Mouse (Mus musculus) lung, postnatal 25 days (tissue): Measurements from ENCODE around the gene Tubb1.

ENCODE experiments used
- DNase-seq: peaks from one replicate; pipeline ENCODE4 v3.0.0; 2022; ENCODE audit warnings: low spot score

Tubb1 gene

GRCm38 (mm10) chr2:174443046-174443445 lies 7.4 kb upstream of the Tubb1 start:
- DNase-seq, result no peak

DNA sequence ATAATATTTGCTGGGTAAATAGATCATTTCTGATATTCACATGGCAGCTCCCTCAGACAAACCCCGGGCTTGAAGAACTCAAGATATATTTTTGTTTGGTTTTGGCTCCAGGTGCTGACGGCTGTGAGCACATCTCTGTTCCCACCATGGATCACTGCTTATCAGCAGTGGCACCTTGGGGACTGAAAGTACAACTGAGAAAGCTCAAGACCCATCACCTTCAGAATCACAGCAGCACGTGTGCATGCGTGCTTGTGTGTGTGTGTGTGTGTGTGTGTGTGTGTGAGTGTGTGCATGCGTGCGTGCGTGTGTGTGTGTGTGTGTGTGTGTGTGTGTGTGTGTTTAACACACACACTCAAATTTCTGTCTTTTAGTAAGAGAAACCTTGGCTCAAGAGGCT lies 6.1 kb upstream of the Tubb1 start:
- no peak for DNase-seq

DNA sequence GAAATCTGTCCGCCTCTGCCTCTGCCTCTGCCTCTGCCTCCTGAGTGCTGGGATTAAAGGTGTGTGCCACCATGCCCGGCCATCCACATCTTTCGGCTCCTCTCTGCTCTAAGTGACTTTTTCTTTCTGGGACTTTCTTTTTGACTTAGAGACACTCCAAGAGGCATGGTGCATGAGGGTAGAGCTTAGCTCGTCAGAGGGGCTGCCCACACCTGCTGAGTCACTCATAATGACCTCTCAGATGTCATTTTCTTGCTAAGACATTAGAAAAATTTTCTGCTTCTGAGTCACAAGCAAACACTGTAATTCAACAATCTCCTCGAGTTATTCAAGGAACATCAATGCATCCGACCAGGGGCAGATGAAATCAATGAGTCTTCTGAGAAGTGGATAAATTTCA lies 5.5 kb upstream of the Tubb1 start:
- no peak for DNase-seq

- DNase-seq, result no peak
Measured at GRCm38 (mm10) chr2:174446492-174446891, 4.0 kb upstream of the Tubb1 start.

- DNase-seq, result no peak
Measured at GRCm38 (mm10) chr2:174446905-174447304, 3.6 kb upstream of the Tubb1 start.

GRCm38 (mm10) chr2:174448405-174448804 lies 2.1 kb upstream of the Tubb1 start:
- no peak for DNase-seq

GRCm38 (mm10) chr2:174453681-174454080 lies 3.2 kb downstream of the Tubb1 start:
- no peak for DNase-seq

DNA sequence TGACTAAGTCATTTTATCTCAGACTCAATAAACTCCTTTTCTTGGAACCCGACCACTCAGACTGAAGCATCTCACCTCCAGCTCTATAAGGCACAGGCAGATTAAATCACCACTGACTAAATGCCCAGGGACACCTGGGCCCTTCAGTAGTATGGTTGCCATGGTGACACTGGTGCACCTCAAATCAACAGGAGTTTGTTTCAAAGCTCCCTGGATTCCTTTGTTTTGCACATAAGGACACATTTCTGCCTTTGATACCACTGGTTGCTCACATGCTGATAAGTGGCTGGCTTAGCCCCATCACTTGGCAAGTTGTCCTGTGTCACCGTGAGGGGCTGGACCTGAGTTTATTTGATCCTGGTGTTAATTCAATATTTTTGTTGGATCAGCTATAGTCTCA lies 8.9 kb downstream of the Tubb1 start:
- DNase-seq, result no peak

DNA sequence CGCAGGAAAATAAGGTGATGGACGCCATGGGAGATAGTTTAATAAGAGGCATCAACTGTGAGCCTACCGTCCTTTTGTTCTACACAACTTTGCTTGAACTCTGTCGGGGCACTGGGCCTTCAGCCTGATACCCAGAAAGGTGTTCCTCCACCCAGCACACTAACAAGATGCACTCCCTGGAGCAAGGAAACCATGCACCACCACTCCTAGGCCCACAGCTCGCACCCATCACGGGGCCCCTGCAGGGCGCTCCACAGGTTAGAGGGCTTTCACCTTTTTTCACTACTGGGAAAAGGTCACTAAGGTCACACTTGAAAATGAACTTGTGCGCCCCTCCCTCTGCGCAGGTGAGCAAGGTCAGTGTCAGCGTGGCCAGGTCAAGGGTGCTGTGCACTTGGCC lies 12.9 kb downstream of the Tubb1 start:
- DNase-seq, result no peak

- DNase-seq, result peak; percentile 98
Measured at GRCm38 (mm10) chr2:174463789-174464523, 13.5 kb downstream of the Tubb1 start, which contains the start of gene Atp5e. Atp5e (minus strand) TSS chr2:174464105.

DNA sequence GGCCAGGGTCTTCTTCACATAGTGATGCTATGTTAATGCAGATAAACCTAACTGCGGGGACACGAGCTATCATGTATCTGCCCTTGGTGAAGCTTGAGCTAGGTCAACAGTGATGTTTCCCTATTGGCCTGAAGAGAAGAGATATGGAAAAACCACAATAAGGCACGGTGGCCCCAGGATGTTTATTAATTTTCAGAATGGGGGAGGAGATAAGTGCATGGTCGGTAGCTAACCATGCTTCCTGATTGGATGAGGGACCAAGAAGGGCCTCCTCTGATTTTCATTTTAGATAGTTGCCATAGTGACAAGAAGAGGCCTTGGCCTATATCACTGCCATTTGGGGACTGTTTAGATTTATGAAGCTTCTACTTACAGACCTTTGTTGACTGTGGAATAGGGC lies 19.8 kb downstream of the Tubb1 start:
- DNase-seq, result no peak

DNA sequence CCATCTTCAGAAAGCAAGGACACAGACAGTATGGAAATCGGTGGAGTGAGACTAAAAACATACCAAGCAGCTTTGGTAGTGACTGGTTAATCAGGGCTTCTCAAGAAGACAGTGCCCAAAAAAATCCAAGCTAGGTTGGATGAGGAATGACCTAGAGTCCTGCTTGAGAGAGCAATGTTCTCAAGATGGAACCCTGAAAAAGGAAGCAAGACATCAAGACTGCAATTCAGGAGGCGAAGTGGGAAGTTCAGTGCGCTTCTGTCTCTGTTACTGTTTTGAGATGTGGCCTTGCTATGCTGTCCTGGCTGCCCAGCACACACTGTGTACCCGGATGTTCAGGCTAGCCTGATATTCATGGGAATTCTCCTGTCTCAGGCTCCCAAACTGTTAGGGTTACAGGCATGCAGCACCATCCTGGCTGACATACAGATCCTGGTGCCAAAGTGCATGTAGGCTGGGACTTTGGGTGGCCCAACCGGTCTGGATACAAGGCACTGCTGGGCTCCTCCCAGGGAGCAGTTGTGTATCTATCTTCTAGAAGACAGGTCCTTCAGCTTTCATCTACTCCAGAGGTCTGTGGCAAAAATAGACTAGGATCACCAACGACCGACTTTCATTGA lies 20.4 kb downstream of the Tubb1 start:
- no peak for DNase-seq

- DNase-seq, result peak; percentile 14
Measured at GRCm38 (mm10) chr2:174472407-174472806, 21.9 kb downstream of the Tubb1 start.

- peak; percentile 99 for DNase-seq
Measured at GRCm38 (mm10) chr2:174472818-174473549, 22.5 kb downstream of the Tubb1 start, which contains the start of gene Prelid3b. Prelid3b (minus strand) TSS chr2:174473081.

- no peak for DNase-seq
Measured at GRCm38 (mm10) chr2:174473550-174473927, 23.0 kb downstream of the Tubb1 start.

DNA sequence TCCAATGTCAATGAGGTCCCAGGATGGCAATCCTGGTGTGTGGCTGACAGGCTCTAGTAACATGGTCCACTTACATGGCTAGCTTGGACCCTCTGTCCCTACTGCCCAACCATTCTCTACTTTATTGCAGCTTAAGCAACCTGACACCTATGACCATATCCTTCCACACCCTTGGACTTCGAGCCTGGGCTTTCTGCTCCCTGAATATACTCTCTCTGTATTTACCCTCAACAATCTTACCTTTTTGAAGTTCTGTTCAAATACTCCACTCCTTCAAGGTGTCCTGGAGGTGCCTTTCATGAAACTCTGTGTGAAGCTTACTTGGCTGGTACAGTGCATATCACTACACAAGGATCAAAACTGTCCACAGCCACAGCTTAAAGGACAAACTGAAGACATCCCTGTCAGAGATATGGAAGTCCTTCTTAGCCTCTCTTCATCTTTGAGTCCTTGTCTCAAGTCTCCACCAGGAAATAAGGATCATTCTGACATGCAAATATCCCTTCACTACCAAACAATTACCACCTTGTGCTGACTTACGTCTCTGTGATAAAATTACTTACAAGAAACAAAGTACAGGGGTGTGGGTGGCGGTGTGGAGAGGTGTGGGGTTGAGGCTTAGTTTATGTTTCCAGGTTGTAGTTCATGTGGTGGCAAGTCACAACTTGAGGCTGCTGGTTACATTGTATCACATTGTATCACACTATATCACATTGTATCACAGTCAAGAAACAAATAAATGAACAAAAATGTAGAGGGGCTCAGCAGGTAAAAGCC lies 27.2 kb downstream of the Tubb1 start:
- DNase-seq, result no peak

GRCm38 (mm10) chr2:174478746-174479145 lies 28.3 kb downstream of the Tubb1 start:
- DNase-seq, result no peak

DNA sequence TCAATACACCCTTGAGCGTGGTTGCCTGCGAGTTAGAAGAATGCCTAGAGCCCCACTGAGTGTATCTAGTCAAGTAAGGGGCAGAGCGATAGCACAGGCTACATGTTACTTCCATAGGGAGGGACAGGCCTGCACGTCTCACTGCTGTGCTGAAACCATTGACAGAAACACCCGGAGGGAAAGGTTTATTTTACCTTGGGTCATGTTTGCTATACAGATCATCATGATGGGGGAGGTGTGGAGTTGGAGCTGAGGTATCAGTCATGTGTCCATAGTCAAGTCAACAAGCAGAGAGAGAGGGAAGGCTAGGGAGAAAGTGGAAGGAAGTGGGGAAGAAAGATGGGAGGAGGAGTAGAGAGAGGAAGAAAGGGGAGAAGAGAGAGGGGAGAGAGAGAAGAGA lies 36.5 kb downstream of the Tubb1 start:
- DNase-seq, result no peak

GRCm38 (mm10) chr2:174492858-174493257 lies 42.4 kb downstream of the Tubb1 start:
- peak; percentile 61 for DNase-seq

DNA sequence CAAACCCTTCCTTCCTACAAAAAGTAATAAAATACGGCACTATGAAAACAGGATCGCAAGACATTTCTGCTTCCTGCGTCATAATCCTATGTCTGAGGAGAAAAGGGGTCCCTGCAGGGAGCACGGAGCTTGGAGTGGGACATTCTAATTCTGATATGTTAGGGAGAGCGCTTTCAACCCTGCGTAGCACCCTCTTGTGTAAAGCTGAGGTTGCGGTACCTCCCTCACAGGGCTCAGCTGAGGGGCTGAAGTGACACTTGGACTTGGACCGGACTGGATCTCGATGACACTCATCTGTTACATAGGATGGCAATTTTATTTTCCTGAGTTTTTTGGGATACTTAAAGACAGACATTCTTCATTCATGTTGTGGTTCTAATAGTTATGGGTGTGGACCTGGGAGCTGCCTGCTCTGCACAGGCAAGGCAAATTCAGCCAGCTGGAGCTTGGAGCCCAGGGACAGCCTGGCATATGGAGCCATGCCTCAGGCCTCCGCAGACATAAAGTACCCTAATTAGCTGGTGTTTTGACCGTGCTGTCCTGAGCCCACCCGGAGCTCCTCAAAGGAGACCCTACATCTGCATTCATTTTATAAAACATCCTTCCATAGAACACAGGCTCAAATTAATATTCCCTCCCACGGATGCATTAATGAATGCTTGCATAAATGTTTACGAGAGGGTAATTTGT lies 50.5 kb downstream of the Tubb1 start:
- DNase-seq, result no peak

GRCm38 (mm10) chr2:174501517-174501916 lies 51.0 kb downstream of the Tubb1 start:
- DNase-seq, result no peak

DNA sequence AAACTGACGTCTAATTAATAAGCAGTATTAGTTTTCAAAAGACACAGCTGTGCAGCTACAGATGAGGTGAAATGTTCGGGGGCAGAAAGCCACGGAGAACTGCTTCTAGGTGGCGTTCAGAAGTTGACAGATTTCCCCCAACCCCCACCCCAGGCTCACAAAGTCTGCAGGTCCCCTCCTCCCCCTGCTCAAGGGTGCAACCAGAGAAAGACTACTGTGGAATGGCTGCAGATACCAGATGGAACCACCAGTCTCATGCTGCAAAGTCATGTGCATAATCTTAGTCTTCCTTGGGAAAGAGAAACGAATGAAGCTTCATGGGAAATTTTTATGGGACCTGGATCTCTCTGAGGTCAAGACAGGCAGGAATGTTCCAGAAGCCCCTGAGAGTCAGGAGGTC lies 51.8 kb downstream of the Tubb1 start:
- DNase-seq, result no peak
